Mouse (Mus musculus) liver, embryonic 14.5 days (tissue): ENCODE results near the gene Zdhhc12.

Experiments
- CTCF ChIP-seq: IDR thresholded peaks from 2 replicates; pipeline ENCODE4 v1.5.1; 2016; ENCODE audit warnings: antibody characterized with exemption, low read depth, control low read depth
- EP300 ChIP-seq: IDR thresholded peaks from 2 replicates; pipeline ENCODE4 v1.6.1; 2016; ENCODE audit warnings: antibody characterized with exemption, low read depth

DNA sequence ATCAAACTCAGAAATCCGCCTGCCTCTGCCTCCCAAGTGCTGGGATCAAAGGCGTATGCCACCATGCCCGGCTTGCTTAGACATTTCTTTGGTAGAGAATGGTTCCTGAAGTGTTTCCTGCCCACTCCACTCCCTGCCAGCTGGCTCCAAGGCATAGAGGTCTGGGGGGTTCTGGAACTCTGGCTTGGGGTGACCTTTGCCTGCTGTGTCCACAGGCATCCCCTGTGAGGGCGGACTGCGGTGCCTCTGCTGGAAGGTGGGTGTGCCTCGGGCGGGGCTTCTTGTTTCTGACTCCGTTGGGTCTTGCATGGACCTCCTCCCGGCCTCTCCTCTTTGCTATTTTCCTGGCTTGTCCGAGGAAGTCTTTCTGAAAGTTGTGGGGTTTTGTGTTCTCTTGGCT lies 43.0 kb upstream of the Zdhhc12 start:
- no peak for TF ChIP-seq CTCF
- TF ChIP-seq EP300: no peak
